Mouse (Mus musculus) C2C12 (cell line): ENCODE results near the gene Nrcam. TPM values are rescaled to one million over a fixed set of nuclear protein-coding genes. Genes with fewer than 3 reads are reported as not detected.

ENCODE experiments used
- H3K27me3 ChIP-seq: one replicate; pipeline ENCODE4 v1.6.1; 2011; ENCODE audit not compliant: control insufficient read depth, insufficient read depth, insufficient read length
- H3K36me3 ChIP-seq: one replicate; pipeline ENCODE4 v1.6.1; 2011; ENCODE audit not compliant: control insufficient read depth, insufficient read depth
- H3K4me3 ChIP-seq: one replicate; pipeline ENCODE4 v1.5.1; 2011; ENCODE audit warnings: mild to moderate bottlenecking, control low read depth; ENCODE audit not compliant: poor library complexity, insufficient read depth, severe bottlenecking
- H3K79me2 ChIP-seq: one replicate; pipeline ENCODE4 v1.6.1; 2011; ENCODE audit not compliant: control insufficient read depth, insufficient read depth
- H3K79me3 ChIP-seq: one replicate; pipeline ENCODE4 v1.6.1; 2011; ENCODE audit warnings: low read depth, control low read depth
- H3ac ChIP-seq: one replicate; pipeline ENCODE3; 2011; ENCODE audit warnings: low read depth; ENCODE audit not compliant: control insufficient read depth, insufficient read length
- CEBPB ChIP-seq: IDR thresholded peaks from one replicate; pipeline ENCODE4 v1.6.1; 2011; ENCODE audit warnings: low read depth, mild to moderate bottlenecking, control low read depth, moderate library complexity
- CTCF ChIP-seq: IDR thresholded peaks from one replicate; pipeline ENCODE4 v1.5.1; 2011; ENCODE audit not compliant: control insufficient read depth, insufficient read depth, insufficient read length
- FOSL1 ChIP-seq: IDR thresholded peaks from one replicate; pipeline ENCODE4 v1.8.0; 2011; ENCODE audit warnings: mild to moderate bottlenecking, low read length; ENCODE audit not compliant: poor library complexity, insufficient read depth, severe bottlenecking
- MAX ChIP-seq: IDR thresholded peaks from one replicate; pipeline ENCODE4 v1.6.1; 2011; ENCODE audit warnings: mild to moderate bottlenecking, control low read depth
- MYOD1 ChIP-seq: IDR thresholded peaks from one replicate; pipeline ENCODE4 v1.6.1; 2011; ENCODE audit warnings: low read depth; ENCODE audit not compliant: control insufficient read depth, insufficient read length
- MYOG ChIP-seq: IDR thresholded peaks from one replicate; pipeline ENCODE4 v1.6.1; 2011; ENCODE audit not compliant: control insufficient read depth, insufficient read length; ENCODE audit errors: extremely low read depth
- USF1 ChIP-seq: IDR thresholded peaks from one replicate; pipeline ENCODE4 v1.6.1; 2011; ENCODE audit warnings: low read depth, mild to moderate bottlenecking, control low read depth, moderate library complexity
- polyA plus RNA-seq: library from polyadenylated mRNA; unstranded; fragments of >200 nt; fragmentation: generic; extraction: Trizol; gene quantifications from one replicate; pipeline ENCODE4 v1.2.1, GENCODE M21; 2012; ENCODE audit warnings: missing spikeins

The Nrcam gene
- polyA plus RNA-seq, 1 experiment = 0.12 TPM

DNA sequence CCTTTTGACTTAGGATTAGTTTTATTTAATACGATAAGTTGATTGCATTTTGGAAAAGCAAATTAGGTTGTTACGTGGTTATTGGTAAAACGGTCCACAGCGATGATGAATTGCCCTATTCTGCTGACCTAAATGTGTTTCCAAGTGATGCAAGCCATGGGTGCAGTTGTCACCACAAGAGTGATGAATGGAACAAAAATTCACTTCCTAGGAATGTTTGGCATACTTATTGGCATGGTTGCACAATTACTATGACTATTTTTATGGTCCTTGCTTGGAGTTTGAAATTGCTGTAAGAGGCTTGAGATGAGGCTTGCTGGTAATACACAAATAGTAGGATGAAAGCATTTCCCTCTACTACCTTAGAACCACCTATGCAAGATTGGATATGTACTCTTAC is 125.1 kb downstream of the Nrcam start:
- no peaks in the 10 kb centered on the region for H3K79me3 ChIP-seq
- H3K4me3 ChIP-seq = no peak overlapping the region
- no peaks in the 10 kb centered on the region for H3K36me3 ChIP-seq
- no peak overlapping the region for H3ac ChIP-seq
- H3K27me3 ChIP-seq = no peaks in the 10 kb centered on the region
- TF ChIP-seq CEBPB (peak; percentile 59), CTCF (no peak)
- no peaks in the 10 kb centered on the region for H3K79me2 ChIP-seq

DNA sequence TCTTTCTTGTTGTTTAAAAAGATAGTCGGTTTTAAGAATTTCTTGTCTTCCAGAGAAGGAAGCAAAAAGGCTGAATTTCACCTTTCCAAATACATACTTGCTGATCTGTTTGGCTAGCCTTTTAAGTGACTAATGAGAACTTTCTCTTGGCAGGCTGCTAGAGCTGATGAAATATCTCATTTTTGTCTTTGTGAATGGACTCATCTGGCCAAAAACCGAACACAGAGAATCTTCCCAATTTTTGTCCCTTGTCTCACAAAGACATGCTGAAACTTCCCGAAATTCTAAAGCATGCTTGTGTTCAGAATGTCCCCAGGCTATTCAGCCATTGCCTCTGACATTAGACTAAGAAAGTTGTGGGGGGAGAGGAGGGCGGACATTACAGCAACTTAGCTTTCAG is 129.3 kb downstream of the Nrcam start:
- no peak for TF ChIP-seq MYOD1
- no peak for TF ChIP-seq MAX
- TF ChIP-seq MYOG = no peak
- no peak for TF ChIP-seq CEBPB
- TF ChIP-seq USF1 = no peak
- TF ChIP-seq FOSL1 = no peak
- no peak for TF ChIP-seq CTCF
- H3K79me2 ChIP-seq = no peaks in the 10 kb centered on the region
- no peaks in the 10 kb centered on the region for H3K36me3 ChIP-seq
- no peaks in the 10 kb centered on the region for H3K79me3 ChIP-seq
- no peak overlapping the region for H3ac ChIP-seq
- no peak overlapping the region for H3K4me3 ChIP-seq
- no peaks in the 10 kb centered on the region for H3K27me3 ChIP-seq

DNA sequence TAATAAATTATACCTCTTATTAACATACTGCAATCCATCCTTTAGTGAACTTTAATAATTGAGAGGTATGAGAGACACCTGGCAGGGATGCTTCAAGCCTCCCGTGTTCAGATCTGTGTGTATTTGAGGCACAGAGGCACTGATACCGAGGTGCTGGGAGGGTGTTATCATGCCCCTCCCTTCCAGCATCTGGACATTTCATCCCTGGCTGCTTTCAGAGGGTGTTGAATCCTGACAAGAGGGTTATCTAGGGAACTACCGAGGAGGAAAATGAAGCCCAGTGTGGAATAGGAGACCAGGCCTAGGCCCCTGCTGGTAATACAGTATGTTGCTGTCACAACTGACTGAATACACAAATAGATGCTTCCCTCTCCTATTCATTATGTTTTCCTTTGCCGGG is 133.8 kb downstream of the Nrcam start:
- Histone ChIP-seq H3K79me2 (no peaks in the 10 kb centered on the region), H3K36me3 (no peaks in the 10 kb centered on the region), H3ac (no peak overlapping the region), H3K4me3 (no peak overlapping the region), H3K27me3 (no peaks in the 10 kb centered on the region), H3K79me3 (no peaks in the 10 kb centered on the region)
- TF ChIP-seq MAX (no peak), CEBPB (no peak), CTCF (no peak), MYOG (no peak), MYOD1 (no peak), FOSL1 (no peak), USF1 (no peak)

DNA sequence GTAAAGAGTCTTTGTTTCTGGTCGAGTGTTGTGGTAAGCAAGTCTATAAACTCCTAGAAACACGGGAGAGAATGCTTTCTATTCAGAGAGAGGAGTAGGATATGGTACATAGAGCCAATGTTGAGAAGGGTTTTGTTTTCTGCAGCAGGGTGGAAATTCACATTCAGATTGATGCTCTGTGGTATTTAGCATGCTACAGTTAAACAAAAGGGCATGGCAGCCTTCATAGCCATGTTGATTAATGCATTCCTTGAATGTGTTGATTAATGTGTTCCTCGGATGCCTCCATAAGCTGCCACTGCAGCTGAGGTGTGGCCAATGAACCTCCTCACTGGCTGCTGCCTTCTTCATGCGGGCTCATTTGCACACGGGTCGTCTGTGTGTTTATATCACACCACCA is 134.3 kb downstream of the Nrcam start:
- Histone ChIP-seq H3K79me2 (no peaks in the 10 kb centered on the region), H3K36me3 (no peaks in the 10 kb centered on the region), H3K27me3 (no peaks in the 10 kb centered on the region), H3K4me3 (no peak overlapping the region), H3K79me3 (no peaks in the 10 kb centered on the region), H3ac (no peak overlapping the region)
- no peak for TF ChIP-seq CEBPB
- no peak for TF ChIP-seq MYOD1
- TF ChIP-seq MAX = no peak
- TF ChIP-seq CTCF = no peak
- no peak for TF ChIP-seq USF1
- TF ChIP-seq MYOG = no peak
- TF ChIP-seq FOSL1 = no peak

DNA sequence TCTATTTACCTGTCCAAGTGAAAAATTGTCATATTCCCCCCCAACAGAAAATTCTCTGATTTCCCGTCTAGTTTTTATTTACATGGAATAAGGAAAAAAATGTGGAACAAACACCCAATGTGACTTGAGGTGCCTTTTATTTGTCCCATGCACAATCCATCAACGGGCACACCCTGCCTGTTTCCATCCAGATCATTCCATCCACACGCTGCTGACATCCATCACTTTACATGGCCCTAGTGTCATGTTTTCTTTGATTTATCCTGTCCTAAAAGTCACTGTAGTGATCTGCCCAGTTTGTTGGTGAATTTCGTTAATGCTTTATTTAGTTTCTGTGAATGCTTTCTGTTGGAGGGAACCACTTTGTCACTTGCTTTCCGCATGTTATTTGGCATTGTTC is 142.4 kb downstream of the Nrcam start:
- no peaks in the 10 kb centered on the region for H3K79me3 ChIP-seq
- H3K27me3 ChIP-seq = no peaks in the 10 kb centered on the region
- H3K36me3 ChIP-seq = no peaks in the 10 kb centered on the region
- H3ac ChIP-seq = no peak overlapping the region
- TF ChIP-seq MYOG (no peak), MAX (no peak), CEBPB (no peak), USF1 (no peak)
- no peak overlapping the region for H3K4me3 ChIP-seq
- H3K79me2 ChIP-seq = no peaks in the 10 kb centered on the region

DNA sequence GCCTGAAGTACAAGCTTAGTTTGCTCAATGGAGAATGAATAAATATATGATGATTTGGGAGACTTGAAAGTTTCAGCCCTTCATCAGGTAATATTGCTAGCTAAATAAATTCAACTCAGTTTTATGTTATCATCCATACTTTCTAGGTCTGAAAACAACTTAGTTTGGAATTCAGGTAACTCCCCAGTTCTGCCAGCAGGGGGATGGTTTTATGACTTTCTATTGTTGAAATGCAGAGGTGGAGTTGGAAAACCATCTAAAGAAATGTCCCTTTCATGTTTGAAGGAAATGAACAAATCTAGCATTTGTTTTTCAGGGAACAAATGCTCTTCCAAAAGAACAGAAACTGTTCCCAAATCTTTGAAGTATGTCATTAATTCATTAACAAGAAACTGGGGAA is 146.7 kb downstream of the Nrcam start:
- no peaks in the 10 kb centered on the region for H3K79me2 ChIP-seq
- H3K27me3 ChIP-seq = no peaks in the 10 kb centered on the region
- H3K36me3 ChIP-seq = no peaks in the 10 kb centered on the region
- H3ac ChIP-seq = no peak overlapping the region
- H3K4me3 ChIP-seq = no peak overlapping the region
- TF ChIP-seq CEBPB (no peak), MAX (no peak), MYOG (no peak)
- H3K79me3 ChIP-seq = no peaks in the 10 kb centered on the region
